Mouse (Mus musculus) ovary, postnatal 14 days (tissue): ENCODE measurements around the gene Dnajc5g.

Experiments
- DNase-seq: peaks from one replicate; pipeline ENCODE4 v3.0.0; 2022; ENCODE audit warnings: low spot score

The Dnajc5g gene

DNA sequence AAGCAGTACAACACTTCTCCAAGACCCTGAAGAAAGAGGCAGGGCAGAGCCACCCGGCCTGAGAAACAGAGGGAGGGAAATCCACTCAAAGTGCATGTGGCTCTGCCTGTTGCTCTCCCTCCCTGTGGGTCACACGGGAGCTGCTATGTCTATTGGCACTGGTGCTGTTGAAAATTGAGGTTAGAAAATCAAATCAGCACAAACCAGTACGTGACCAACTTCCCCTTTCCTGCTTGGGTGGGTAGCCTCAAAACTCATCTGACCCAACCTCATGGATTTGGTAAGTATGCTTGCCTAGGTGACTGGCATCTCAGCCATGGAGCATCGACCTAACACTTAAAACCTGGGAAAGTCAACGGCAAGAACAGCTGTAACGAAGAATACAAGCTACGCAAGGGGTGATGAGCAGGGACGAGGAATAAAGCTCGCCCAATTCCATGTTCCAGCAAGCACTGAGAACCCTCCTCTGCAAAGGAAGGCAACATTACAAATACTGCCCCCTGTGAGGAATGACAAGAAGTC is at the start of gene Dnajc5g:
Dnajc5g (plus strand) TSS at position 472 of the 522 bp plus-strand sequence.
- DNase-seq, result no peak

DNA sequence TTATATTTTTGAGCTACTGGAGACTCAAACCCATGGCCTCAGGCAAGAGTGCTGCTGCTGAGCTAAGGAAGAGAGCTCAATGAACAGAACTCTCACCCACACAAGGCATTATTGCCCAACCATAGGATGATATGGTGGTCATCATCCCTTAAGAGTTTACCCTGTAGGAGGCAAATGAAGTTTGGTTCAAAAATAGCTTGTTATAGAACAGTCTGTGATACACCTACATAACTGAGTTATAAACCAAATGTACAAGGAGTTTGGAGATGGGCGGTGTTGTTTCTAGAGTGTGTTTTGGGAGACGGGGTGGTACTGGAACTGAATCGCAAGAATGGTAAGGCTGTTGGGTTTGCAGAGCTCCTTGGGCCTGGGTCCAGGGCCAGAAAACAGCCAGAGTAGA is 36.3 kb upstream of the Dnajc5g start:
- DNase-seq, result no peak

DNA sequence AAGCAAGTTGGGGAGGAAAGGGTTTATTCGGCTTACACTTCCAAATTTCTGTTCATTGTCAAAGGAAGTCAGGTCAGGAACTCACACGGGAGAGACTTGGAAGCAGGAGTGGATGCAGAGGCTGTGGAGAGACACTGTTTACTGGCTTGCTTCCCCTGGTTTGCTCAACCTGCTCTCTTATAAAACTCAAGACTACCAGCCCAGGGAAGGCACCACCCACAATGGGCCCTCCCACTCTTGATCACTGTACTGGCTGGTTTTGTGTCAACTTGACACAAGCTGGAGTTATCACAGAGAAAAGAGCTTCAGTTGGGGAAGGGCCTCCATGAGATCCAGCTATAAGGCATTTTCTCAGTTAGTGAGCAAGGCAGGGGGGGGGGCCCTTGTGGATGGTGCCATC is 35.0 kb upstream of the Dnajc5g start:
- no peak for DNase-seq

DNA sequence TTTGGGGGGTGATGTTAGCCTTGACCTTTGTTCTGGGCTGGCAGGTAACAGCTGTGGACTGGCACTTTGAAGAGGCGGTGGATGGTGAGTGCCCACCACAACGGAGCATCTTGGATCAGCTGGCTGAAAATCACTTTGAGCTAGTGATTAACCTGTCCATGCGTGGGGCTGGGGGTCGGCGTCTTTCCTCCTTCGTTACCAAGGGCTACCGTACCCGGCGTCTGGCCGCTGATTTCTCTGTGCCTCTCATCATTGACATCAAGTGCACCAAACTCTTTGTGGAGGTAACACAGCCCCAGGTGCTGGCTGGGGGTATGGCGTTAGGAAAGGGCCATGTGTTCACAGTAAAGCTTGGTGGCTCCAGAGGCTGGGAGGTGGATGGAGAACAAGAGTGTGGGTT is 34.3 kb upstream of the Dnajc5g start:
- no peak for DNase-seq

DNA sequence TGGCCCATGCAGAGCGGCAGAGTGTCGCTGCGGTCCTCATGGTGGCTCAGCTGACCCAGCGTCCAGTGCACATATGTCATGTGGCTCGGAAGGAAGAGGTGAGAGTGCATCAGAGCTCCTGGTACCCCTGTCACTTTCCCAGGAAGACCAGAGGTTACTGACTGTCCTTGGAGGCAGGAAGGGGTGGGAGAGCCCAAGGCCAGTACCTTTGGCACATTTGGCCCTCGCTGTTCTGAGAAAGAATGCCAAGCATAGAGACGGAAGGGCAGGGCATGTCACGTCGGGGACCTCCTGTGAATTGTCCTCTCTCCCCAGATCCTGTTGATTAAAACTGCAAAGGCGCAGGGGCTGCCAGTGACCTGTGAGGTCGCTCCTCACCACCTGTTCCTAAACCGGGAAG is 32.9 kb upstream of the Dnajc5g start:
- no peak for DNase-seq

DNA sequence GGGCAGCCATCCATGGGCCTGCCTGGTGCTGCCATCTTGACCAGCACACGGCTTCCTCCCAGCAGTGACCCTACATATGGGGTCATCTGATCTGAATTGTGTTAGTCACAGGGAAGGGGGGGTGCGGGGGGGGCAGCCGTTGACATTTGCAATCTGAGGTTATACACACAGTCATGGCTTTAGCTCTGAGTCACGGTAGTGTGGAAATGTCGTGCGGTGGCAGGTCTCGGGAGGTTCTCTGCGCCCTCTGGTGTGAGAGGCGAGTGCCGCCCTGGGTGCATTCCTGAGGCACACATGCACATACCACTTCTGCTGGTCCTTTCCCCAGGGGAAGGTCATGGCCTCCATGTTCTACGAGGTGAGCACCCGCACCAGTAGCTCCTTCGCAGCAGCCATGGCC is 29.7 kb upstream of the Dnajc5g start:
- DNase-seq, result no peak

DNA sequence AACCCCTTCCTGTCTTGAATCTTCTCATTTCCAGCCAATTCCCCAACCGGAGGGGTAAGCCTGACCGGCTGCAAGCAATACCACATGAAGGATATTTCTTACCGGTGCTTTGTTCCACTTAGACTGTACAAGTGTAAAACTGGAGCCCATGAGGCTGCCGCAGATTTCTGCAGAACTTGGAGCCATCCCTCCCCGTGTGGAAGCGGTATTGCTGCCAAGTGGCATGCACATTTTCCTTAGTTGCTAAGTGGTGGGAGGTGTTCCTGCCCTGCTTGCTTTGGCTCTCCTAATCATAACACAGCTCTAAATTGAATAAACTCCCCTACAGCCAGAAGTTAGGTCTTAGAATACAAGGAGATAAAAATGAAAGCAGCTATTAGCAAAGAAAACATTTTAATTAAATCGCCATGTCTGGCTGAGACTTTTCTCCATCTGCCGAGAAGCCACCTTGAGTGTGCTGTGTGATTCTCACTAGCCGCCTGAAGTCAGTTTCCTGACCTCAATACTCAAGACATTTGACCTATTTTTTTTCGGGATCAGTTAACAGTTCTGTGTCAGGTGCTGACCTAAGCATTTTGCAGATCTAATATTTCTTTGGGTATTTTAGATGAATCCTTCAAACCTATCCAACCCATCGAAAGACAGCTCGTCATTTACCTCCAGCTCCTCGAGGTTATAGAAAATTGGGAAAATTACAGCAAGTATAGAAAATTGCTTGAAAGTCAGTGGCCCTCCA is 25.9 kb upstream of the Dnajc5g start:
- DNase-seq, result no peak

DNA sequence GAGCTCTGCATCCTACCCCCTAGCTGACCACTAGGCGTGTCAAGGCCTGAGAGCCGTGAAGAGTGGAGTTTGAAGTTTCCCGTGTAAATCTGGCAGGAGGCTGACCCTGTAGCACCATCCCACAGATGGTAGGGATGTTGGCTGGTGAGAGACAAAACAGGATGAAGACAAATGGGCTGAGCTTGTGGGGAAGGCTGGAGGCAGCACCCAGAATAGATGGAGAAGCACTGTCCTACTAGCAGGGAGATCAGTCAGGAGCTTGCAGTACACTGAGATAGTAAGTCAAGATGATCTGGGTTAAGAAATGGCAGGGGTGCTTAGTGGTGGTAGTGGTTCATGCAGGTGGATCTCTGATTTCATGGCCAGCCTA is 25.3 kb upstream of the Dnajc5g start:
- no peak for DNase-seq

DNA sequence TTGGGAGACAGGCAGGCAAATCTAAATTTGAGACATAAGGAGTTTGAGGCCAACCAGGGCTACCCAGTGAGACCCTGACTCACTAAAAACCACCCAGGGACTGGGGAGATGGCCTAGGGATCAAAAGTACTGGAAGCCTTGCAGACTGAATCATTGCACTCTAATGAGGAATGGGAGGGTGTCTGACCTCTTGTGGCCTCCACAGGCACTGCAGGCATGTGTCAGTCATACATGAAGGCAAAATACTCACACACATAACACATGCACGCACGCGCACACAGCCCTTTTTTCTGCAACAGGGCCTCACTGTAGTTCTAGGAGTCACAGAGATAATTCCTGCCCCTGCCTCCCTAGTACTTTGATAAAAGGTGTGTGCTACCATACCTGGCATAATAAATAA is 24.7 kb upstream of the Dnajc5g start:
- DNase-seq, result no peak

DNA sequence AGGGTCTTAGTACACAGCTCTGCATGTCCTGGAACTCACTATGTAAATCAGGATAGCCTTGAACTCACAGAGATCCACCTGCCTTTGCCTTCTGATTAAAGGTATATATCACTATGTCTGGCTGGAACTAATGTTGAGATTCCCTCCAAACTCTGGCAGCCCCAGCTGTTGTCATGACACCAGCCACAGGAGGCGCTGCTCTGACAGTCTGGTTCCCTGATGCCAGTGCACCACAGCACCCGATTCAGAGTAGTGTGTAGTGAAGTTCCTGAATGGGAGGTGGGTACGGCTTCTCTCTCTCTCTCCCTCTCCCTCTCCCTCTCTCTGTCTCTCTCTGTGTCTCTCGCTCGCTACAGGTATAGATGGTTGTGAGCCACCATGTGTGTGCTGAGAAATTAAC is 23.7 kb upstream of the Dnajc5g start:
- peak; percentile 46 for DNase-seq

DNA sequence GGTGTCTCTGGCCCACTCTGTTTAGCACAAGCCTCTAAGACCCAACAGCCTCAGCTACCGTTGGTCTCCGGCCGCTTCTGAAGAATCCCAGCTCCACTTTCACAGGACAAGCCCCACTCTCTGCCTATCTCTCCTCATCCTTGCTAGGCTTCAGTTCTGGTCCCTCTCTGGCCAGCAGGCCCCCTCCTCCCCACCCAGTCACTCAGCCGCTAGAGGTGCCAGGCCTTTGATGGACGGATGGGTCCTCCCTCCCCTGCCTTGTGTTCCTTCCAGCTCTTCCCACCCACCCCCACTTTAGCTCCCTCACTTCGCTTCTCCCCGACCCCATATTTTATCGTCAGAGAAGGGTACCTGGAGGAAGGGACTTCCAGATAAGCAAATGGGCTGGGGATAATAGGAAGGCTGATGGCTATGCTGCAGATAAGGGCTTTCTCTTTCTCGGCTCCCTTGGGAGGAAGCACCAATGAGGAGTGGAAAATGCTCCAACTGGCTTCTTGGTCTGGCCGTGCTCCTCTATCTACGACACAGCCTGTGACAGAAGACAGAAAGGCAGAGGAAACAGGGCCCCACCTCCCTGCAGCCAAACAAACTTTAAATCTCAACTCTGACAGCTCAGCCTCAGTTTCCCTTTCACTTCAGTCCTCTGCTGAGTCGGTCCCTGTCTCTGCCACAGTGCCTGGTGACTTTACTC is 23.0 kb upstream of the Dnajc5g start:
- no peak for DNase-seq

DNA sequence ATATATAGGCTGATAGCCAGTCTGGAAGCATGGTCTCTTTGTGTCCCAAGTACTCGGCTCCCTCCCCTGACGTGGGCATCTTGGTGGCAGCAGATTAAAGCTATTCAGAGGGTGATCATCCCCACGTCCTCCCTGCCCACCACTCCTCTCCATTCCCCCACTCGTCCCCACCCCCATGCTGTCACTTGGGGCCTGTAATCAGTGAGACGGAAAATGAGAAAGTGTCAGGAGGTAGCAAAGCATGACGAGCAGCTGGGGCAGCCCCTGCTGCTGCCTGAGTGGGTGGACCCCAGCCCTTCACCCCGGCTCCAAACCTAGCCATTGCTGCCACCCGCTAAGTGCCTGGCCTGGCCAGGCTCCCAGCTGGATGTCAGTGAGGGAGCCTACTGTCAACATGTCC is 22.1 kb upstream of the Dnajc5g start:
- no peak for DNase-seq

DNA sequence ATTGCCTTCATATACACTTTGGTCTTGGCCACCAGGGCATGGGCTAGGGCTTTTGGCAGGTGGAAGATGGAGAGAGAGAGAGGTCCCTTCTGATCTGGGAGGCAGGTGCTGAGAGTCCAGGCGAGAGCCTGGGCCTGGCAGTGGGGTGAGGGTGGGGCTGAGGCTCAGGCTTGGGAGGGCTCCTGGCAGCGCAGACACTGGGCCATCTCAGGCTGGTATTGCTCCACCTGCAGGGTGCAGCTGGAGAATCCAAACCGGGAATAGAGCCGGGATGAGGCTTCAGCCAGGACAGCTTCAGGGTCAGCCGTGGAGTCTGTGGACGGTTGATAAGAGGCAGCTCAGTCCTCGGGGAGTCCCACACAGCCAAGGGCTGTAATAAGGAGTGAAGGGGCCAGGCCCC is 19.5 kb upstream of the Dnajc5g start:
- DNase-seq, result no peak

DNA sequence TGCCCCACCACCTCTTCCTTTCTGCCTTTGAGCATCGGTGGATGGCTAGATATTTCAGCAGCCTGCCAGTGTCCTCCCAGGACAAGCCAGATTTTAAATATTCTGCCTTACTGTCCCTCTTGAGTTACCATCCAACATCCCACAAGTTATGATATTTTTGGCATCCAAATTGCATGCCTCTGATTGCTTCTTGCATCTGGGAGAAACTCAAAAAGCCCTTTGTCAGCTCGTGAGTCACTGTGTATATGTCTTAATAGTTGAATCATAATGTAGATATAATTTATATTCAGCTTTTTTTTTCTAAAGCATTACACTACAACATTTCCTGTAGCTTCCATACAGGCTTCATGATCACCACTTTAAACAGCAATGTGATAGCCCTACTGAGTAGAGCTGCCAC is 19.0 kb upstream of the Dnajc5g start:
- DNase-seq, result no peak

DNA sequence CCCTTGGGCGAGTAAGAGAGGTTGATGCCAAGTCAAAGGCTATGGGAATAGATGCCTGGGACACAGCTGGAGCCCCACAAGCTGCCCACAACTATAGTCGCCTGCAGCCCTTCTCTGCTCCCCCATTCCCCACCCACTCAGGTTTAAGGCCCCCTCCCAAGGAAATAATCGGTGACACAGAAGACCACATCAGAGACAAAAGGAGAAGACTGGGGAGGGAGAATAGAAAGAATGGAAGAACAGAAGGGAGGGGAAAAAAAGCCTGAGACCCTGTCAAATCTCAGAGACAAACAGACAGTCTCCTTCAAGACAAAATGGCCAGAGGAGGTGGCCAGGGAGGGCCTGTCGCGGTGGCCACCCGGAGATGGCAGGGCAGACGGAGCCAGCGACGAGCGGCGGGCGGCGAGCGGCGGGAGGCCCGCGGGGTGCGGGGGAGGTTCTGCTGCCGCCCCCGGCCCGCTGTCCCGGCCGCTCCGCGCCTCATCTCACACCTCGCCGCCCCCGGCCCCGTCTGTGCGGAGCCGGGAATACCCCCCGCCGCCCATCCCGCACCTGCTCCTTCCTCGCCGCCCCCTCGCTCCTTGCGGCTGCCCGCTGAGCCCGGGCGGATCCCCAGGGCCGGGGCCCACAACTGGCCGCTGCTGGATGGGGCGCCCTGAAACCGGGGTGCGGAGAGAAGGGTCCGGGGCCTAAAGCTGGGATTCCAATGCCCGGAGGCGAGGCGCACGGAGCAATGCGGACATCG is 13.7 kb upstream of the Dnajc5g start:
- no peak for DNase-seq

DNA sequence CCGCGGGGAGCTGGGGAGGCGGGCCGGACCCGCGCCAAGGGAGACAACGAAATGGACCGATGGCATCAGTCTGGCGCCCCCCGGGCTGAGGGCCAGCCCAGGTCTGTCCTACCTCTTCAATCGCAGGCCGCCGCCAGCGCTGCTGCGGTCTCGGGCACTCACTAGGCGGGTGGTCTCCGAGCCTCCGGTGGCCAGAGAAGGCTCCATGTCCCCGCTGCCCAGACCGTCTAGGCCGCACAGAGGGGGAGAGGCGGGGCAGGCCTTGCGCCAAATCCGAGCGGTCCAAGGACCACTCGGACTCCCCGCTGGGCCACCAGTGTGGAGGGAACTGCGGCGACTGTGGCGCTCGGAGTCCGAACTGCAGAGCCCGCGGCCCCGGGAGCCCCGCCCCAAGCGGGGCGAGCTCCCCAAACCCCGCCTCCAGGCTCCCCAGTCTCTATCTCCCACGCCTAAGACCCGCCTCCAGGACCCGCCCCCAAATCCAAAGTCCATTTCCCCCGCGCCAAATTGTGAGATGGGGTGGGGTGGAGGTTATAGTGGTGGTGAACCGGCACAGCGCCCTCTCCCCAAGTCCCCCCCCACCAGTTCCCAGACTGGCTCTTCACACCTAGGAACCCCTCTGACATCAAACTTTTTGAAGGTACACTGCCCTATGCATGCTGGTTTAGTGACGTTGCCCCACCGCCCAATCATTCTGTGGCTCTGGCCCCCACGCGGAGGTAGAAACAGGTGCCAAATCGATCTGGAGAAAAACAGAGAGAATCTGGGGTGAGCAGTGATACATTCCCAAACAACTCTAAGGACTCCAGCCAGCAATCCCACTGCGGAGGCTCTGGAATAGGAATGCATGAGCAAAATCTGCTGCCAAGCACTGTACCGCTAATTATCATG is 12.7 kb upstream of the Dnajc5g start:
- DNase-seq, result no peak

DNA sequence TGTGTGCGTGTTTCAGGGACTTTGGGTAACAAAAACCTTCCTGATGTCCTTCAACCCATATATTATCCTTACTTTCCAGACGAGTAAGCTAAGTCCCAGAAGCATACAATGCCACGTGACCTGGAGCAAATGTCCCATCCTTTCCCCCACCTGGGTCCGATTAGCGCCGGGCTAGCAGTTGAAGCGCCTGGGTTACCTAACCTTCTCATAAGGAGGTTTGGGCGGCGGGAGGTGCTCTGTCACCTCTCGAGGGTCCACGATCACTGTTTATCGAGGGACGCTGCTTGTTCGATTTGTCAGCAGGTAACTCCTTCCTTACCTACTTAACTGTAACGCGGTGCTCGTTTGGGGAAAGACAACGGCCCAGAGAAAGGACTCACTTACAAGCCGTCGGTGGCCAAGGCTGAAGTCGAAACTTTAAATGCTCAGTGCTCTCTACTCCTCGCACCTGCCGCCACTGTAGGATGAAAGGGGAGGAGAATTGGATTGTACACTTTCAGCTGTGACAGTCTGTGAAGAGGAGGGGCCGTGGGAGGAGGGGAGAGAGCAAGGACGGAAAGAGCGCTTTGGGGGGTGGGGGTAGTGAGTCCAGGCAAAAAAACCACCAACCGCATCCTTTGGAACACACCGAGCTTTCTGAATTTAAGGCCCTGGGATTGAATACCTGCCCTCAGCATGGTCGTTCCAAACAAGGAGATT is 11.8 kb upstream of the Dnajc5g start:
- no peak for DNase-seq

DNA sequence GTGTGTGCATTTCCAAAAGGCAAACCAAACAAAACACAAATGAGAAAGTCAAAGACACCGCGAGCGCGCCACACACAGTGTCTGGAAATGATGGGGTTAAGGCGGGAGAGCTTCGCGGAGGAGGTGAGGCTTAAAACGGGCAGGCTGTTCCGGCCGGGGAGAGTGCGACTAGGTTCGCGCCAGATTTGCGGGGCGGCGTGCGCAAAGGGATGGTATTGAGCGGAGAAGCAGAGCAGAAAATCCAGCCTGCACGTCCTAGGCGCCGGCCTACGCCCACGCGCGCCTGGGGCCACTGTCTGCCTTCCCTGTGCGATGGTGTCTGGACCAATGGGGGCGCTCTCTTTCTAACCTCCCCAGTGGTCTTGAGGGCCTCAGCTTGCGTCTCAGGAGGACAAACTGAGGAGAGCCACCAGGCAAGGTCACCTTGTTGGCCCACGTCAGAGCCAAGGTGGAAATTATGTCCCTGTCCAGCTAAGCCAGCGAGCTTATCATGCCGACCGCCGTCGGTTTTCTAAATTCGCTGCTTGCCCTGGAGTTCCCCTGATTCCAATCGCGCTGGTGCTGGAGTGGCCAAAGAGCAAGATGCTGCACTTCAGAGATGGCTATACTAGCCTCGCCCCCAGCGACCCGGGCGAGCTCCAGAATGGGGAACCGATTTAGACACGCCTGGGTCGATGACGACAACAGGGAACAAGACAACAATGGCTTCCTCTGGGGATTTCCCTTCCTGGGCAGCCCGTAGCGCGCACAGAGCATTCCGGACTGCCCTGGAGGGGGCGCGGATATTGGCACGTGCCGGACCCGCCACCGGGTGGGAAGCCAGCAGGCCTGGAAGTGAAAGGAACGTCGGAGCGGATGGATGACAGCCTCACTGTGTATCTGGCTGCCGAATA is 11.0 kb upstream of the Dnajc5g start:
- DNase-seq, result no peak

DNA sequence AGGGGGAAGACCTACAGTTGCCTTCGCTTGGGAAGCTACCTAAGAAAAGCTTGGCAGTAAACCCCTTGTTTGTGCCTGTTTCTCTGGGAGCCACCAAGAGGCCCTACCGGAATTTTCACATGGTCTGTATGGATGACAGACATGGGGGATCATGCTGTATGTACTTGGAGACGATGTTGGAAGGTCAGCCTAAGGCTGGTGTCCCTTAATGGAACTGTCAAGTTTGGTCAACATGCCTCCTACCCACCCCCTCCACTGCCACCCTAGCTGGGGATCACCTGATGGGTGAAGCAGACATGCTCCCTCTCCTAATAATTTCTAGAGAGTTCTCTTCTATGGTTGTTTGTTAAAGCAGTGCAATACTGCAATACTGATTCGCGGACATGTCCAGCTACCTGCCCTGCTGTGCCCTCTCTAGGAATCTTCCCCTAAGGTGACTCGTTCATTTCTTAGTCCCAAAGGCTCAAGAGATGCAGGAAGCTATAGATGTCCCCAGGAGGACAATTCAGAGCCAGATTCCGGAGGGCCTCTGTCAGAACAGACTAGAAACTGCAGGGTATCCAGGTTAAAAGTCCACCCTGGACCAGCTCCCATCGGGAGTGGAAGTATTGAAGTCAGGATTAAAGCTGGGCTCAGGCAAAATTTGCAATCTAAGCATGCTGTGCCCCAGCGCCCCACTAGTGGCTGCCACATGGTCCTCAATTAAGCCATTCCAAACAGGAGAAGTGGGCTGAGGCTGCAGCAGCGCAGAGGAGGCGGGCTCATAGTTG is 10.2 kb upstream of the Dnajc5g start:
- DNase-seq, result no peak
